Mouse (Mus musculus): ENCODE data around the gene Olfr1423.

- TF ChIP-seq CTCF (IDR thresholded peaks at IDR 0.05; ENCODE audit: low read depth, low read length): no peak
- TF ChIP-seq GATA1 (IDR thresholded peaks at IDR 0.05; ENCODE audit: borderline replicate concordance, low read length): no peak
- TF ChIP-seq TAL1 (conservative IDR thresholded peaks at IDR 0.05; ENCODE audit: low read depth, low read length): no peak
- TF ChIP-seq POLR2AphosphoS5 (IDR thresholded peaks at IDR 0.05; ENCODE audit: insufficient replicate concordance, low read depth, low read length): no peak
- TF ChIP-seq GATA2 (IDR thresholded peaks at IDR 0.05; ENCODE audit: borderline replicate concordance, low read depth, low read length): no peak
Observed at GRCm38 (mm10) chr19:12002125-12002524, 39.0 kb downstream of the Olfr1423 start.
